Mouse (Mus musculus) urinary bladder, adult 2 months (tissue): Measurements from ENCODE around the gene Cd72. TPM values are rescaled to one million over a fixed set of nuclear protein-coding genes. Genes with fewer than 3 reads are reported as not detected.

Experiments
- DNase-seq: peaks from one replicate; pipeline ENCODE4 v3.0.0; 2022; ENCODE audit warnings: low spot score
- polyA plus RNA-seq: library from polyadenylated mRNA; depleted of rRNA; stranded (reverse); fragments of >200 nt; gene quantifications from 2 replicates; pipeline ENCODE4 v1.2.3, GENCODE M21; 2012

Gene Cd72
- polyA plus RNA-seq, 1 experiment: 4.6 TPM

GRCm38 (mm10) chr4:43428180-43428861 lies 26.1 kb downstream of the Cd72 start:
- DNase-seq: no peak

- DNase-seq: no peak
Observed at GRCm38 (mm10) chr4:43427501-43428179, 26.8 kb downstream of the Cd72 start.

- DNase-seq: no peak
Observed at GRCm38 (mm10) chr4:43426487-43426886, 27.9 kb downstream of the Cd72 start.

- no peak for DNase-seq
Observed at GRCm38 (mm10) chr4:43425648-43426380, 28.6 kb downstream of the Cd72 start.

GRCm38 (mm10) chr4:43425197-43425596 lies 29.2 kb downstream of the Cd72 start:
- no peak for DNase-seq

- no peak for DNase-seq
Observed at GRCm38 (mm10) chr4:43424072-43424471, 30.4 kb downstream of the Cd72 start.

- DNase-seq: no peak
Observed at GRCm38 (mm10) chr4:43423267-43423934, 31.0 kb downstream of the Cd72 start.

- DNase-seq: no peak
Observed at GRCm38 (mm10) chr4:43421632-43422240, 32.7 kb downstream of the Cd72 start.

GRCm38 (mm10) chr4:43420305-43420704 lies 34.1 kb downstream of the Cd72 start:
- no peak for DNase-seq

- no peak for DNase-seq
Observed at GRCm38 (mm10) chr4:43419801-43420281, 34.6 kb downstream of the Cd72 start.

- no peak for DNase-seq
Observed at GRCm38 (mm10) chr4:43418973-43419656, 35.3 kb downstream of the Cd72 start.

- DNase-seq: no peak
Observed at GRCm38 (mm10) chr4:43418450-43418849, 36.0 kb downstream of the Cd72 start.

- no peak for DNase-seq
Observed at GRCm38 (mm10) chr4:43417269-43418062, 37.0 kb downstream of the Cd72 start.

GRCm38 (mm10) chr4:43416071-43416490 lies 38.3 kb downstream of the Cd72 start:
- no peak for DNase-seq

- no peak for DNase-seq
Observed at GRCm38 (mm10) chr4:43415221-43416070, 39.0 kb downstream of the Cd72 start.

- DNase-seq: no peak
Observed at GRCm38 (mm10) chr4:43414761-43415160, 39.7 kb downstream of the Cd72 start.

- DNase-seq: no peak
Observed at GRCm38 (mm10) chr4:43407071-43407920, 47.1 kb downstream of the Cd72 start.
